Mouse (Mus musculus): Measurements from ENCODE around the gene Prdm11. TPM values are rescaled to one million over a fixed set of nuclear protein-coding genes. Genes with fewer than 3 reads are reported as not detected.

Prdm11 gene
- polyA plus RNA-seq, 1 experiment from 2014 or later, result 2.4 TPM

DNA sequence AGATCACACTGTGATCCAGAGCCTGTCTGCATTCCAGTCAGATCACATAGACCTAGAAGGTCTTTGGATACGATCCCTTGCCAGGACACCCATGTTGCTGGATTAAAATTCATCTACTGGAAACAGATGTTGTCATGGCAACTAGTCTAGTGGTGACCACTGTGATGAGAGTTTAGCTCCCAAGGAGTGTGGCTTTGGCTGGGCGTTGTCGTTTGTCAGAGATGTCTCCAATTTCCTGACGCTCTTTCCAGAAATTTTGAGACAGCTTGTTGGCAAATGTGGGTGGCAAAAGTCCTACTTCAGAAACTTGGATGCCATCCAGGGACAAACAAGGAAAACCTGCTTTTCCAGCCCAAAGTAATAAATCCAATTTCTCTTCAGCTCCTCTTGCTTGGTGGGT, 87.3 kb downstream of the Prdm11 start:
- no peak for DNase-seq (ENCODE audit: low spot score)
- no peak for ATAC-seq (ENCODE audit: insufficient number of reproducible peaks, low FRiP score, low TSS enrichment, low read depth)
- Histone ChIP-seq H3K36me3 (ENCODE audit: control insufficient read depth, insufficient read depth, low read length) (no peaks in the 10 kb centered on the region), H3K27me3 (ENCODE audit: control insufficient read depth, insufficient read depth, low read length) (no peaks in the 10 kb centered on the region), H3K9ac (ENCODE audit: low read length) (no peak overlapping the region), H3K4me2 (ENCODE audit: low read depth, severe bottlenecking) (no peak overlapping the region), H3K4me3 (ENCODE audit: low read depth, low read length) (no peak overlapping the region), H3K9me3 (ENCODE audit: control insufficient read depth, low read length) (no peaks in the 10 kb centered on the region), H3K27ac (replicated peaks; ENCODE audit: low read depth, low read length) (no peak overlapping the region), H3K4me1 (ENCODE audit: control insufficient read depth, insufficient read depth, low read length) (no peaks in the 10 kb centered on the region)
- WGBS, result 88% methylated on average over 4 of the region's 4 CpGs

DNA sequence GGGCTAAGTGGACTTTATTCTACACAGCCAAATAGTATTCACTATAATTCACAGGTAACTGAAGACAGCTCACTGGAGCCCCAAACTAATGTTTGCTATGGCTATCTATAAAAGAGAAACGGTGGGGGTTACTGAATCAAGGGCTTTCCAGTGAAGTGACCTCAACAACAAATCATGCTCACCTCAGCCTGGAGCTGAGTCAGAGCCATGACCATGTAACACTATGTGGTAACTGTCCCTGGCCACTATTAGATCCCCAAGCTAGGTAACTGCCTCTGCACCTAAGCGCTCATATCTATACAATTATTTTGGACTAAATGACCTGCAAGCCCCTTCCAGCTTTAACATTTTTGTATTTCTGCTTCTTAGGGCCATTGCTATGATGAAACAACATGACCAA, 89.0 kb downstream of the Prdm11 start:
- 91% methylated on average over 2 of the region's 2 CpGs for WGBS
- ATAC-seq (ENCODE audit: insufficient number of reproducible peaks, low FRiP score, low TSS enrichment, low read depth), result no peak
- H3K9ac ChIP-seq (ENCODE audit: low read length), result no peak overlapping the region

DNA sequence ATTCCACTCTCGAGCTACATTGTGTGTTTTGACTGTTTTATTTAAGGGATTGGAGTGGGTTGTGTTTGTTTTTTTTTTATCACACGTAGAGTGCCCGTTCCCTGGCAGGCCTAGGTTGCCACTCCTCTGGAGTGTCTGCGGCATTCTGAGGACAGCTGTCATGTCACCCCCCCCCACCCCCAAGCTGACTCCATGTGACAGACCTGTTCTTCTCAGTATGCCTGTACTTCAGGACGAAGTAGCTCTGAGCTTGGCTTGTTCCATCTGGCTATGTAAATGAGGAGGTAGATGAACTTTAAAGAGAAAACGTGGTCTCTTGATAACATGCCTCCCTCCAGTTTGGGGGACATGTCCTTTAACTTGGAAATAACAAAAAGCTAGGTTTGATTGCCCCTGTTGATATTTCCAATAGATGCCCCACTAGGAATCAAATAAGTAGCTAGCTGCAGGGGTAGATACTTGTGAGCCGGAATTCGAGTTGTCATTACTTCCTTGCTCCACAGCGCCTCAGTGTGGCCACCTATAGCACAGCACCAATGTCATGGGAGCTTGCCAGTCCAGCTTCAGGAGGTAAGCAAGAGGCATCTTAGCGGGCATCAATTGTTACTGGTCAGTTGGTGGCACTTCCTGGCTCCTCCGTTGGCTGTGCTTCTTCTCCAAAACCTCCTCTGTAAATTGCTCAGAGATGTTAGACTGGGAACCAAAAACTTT, 91.4 kb downstream of the Prdm11 start:
- no peak overlapping the region for H3K27ac ChIP-seq (replicated peaks; ENCODE audit: low read depth, low read length)
- H3K4me3 ChIP-seq (ENCODE audit: low read depth, low read length), result no peak overlapping the region
- 43% methylated on average over 11 of the region's 11 CpGs for WGBS
- no peaks in the 10 kb centered on the region for H3K4me1 ChIP-seq (ENCODE audit: control insufficient read depth, insufficient read depth, low read length)
- H3K9ac ChIP-seq (ENCODE audit: low read length), result no peak overlapping the region
- H3K27me3 ChIP-seq (ENCODE audit: control insufficient read depth, insufficient read depth, low read length), result no peaks in the 10 kb centered on the region
- H3K9me3 ChIP-seq (ENCODE audit: control insufficient read depth, low read length), result no peaks in the 10 kb centered on the region
- DNase-seq (ENCODE audit: low spot score), result peak; percentile 82
- H3K4me2 ChIP-seq (ENCODE audit: low read depth, severe bottlenecking), result no peak overlapping the region
- H3K36me3 ChIP-seq (ENCODE audit: control insufficient read depth, insufficient read depth, low read length), result no peaks in the 10 kb centered on the region
- ATAC-seq (ENCODE audit: insufficient number of reproducible peaks, low FRiP score, low TSS enrichment, low read depth), result no peak

More for the DNA sequence above, 89.0 kb downstream of the Prdm11 start:
- Histone ChIP-seq H3K9me3 (ENCODE audit: control insufficient read depth, low read length) (no peaks in the 10 kb centered on the region), H3K27me3 (ENCODE audit: control insufficient read depth, insufficient read depth, low read length) (no peaks in the 10 kb centered on the region), H3K4me1 (ENCODE audit: control insufficient read depth, insufficient read depth, low read length) (no peaks in the 10 kb centered on the region), H3K4me3 (ENCODE audit: low read depth, low read length) (no peak overlapping the region), H3K27ac (replicated peaks; ENCODE audit: low read depth, low read length) (no peak overlapping the region), H3K4me2 (ENCODE audit: low read depth, severe bottlenecking) (no peak overlapping the region), H3K36me3 (ENCODE audit: control insufficient read depth, insufficient read depth, low read length) (no peaks in the 10 kb centered on the region)
- no peak for DNase-seq (ENCODE audit: low spot score)

DNA sequence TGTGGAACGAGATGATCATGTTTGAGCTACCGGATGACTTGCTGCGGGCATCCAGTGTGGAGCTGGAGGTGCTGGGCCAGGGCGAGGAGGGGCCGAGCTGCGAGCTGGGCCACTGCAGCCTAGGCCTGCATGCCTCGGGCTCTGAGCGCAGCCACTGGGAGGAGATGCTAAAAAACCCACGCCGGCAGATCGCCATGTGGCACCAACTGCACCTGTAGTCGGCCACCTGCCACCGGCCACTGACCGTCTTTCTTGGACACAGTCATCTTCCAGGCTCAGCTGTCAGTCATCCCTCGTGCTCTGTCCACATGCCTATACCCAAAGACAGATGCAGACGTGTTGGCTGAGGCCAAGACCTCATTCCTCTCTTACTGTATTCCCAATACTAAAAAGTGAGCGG, 92.5 kb downstream of the Prdm11 start:
- WGBS, result 93% methylated on average over 17 of the region's 17 CpGs
- no peak for DNase-seq (ENCODE audit: low spot score)
- no peak for ATAC-seq (ENCODE audit: insufficient number of reproducible peaks, low FRiP score, low TSS enrichment, low read depth)
- H3K9me3 ChIP-seq (ENCODE audit: control insufficient read depth, low read length), result no peaks in the 10 kb centered on the region
- H3K27me3 ChIP-seq (ENCODE audit: control insufficient read depth, insufficient read depth, low read length), result no peaks in the 10 kb centered on the region
- peaks cover 4% of the 10 kb centered on the region for H3K4me1 ChIP-seq (ENCODE audit: control insufficient read depth, insufficient read depth, low read length)
- H3K4me2 ChIP-seq (ENCODE audit: low read depth, severe bottlenecking), result no peak overlapping the region
- no peak overlapping the region for H3K27ac ChIP-seq (replicated peaks; ENCODE audit: low read depth, low read length)
- H3K9ac ChIP-seq (ENCODE audit: low read length), result no peak overlapping the region
- H3K36me3 ChIP-seq (ENCODE audit: control insufficient read depth, insufficient read depth, low read length), result no peaks in the 10 kb centered on the region
- H3K4me3 ChIP-seq (ENCODE audit: low read depth, low read length), result no peak overlapping the region

DNA sequence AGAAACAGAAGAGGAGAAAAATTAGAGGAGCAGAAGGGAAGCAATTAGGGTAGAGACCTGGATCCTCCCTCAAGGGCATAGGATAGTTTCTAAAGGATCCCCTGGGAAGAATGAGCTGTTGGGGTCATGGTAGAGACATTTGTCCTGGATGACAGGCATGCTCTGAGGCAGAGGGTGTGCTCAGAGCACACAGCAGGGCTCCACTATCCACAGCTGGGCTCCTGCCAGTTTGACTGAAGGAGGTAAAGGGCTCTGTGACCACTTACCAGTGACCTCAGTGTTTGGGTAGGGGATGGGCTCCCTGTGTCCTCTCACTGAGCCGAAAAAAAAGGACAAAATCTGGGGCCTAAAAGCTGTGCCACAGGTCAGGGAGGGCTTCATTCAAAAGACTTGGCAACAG, 96.4 kb downstream of the Prdm11 start:
- WGBS, result 36% methylated on average over 1 of the region's 1 CpGs
- DNase-seq (ENCODE audit: low spot score) (no peak), ATAC-seq (ENCODE audit: insufficient number of reproducible peaks, low FRiP score, low TSS enrichment, low read depth) (no peak)
- Histone ChIP-seq H3K4me2 (ENCODE audit: low read depth, severe bottlenecking) (no peak overlapping the region), H3K36me3 (ENCODE audit: control insufficient read depth, insufficient read depth, low read length) (no peaks in the 10 kb centered on the region), H3K9me3 (ENCODE audit: control insufficient read depth, low read length) (no peaks in the 10 kb centered on the region), H3K27ac (replicated peaks; ENCODE audit: low read depth, low read length) (no peak overlapping the region), H3K4me3 (ENCODE audit: low read depth, low read length) (no peak overlapping the region), H3K27me3 (ENCODE audit: control insufficient read depth, insufficient read depth, low read length) (no peaks in the 10 kb centered on the region), H3K4me1 (ENCODE audit: control insufficient read depth, insufficient read depth, low read length) (peaks cover 14% of the 10 kb centered on the region), H3K9ac (ENCODE audit: low read length) (no peak overlapping the region)

DNA sequence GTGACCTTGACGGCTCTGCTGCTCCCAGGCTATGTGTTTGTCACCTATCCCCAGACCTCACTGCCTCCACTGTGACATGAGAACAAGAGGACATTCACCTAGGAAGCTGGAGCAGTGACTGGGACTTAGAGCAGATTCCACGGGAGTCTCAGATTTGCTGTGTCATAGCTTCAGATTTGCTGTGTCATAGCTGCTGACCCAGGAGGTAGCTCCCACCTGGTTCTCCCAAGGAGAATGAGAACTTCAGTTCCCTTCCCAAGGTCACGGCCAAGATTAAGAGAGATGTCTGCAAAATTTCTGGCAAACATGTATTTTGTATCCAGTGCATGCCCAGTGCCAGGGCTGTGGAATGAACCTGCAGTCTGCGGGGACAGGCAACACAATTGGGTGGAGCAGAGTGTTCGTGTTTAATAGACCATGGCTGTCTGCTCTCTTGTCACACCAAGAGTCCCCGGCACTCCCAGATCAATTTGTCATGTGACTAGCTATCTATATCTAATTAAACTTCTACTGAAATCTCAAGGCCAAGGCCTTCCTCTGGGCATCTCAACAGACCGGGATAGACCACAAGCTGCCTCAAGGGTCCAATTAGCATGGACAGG, 97.2 kb downstream of the Prdm11 start:
- H3K27me3 ChIP-seq (ENCODE audit: control insufficient read depth, insufficient read depth, low read length), result no peaks in the 10 kb centered on the region
- peaks cover 14% of the 10 kb centered on the region for H3K4me1 ChIP-seq (ENCODE audit: control insufficient read depth, insufficient read depth, low read length)
- no peak for ATAC-seq (ENCODE audit: insufficient number of reproducible peaks, low FRiP score, low TSS enrichment, low read depth)
- no peak overlapping the region for H3K4me2 ChIP-seq (ENCODE audit: low read depth, severe bottlenecking)
- no peaks in the 10 kb centered on the region for H3K36me3 ChIP-seq (ENCODE audit: control insufficient read depth, insufficient read depth, low read length)
- H3K27ac ChIP-seq (replicated peaks; ENCODE audit: low read depth, low read length), result no peak overlapping the region
- 44% methylated on average over 7 of the region's 7 CpGs for WGBS
- DNase-seq (ENCODE audit: low spot score), result no peak
- no peak overlapping the region for H3K4me3 ChIP-seq (ENCODE audit: low read depth, low read length)
- 0 out of 2 replicates have a peak overlapping the region, but pooled peaks have one; percentile 7 for H3K9ac ChIP-seq (ENCODE audit: low read length)
- H3K9me3 ChIP-seq (ENCODE audit: control insufficient read depth, low read length), result no peaks in the 10 kb centered on the region

DNA sequence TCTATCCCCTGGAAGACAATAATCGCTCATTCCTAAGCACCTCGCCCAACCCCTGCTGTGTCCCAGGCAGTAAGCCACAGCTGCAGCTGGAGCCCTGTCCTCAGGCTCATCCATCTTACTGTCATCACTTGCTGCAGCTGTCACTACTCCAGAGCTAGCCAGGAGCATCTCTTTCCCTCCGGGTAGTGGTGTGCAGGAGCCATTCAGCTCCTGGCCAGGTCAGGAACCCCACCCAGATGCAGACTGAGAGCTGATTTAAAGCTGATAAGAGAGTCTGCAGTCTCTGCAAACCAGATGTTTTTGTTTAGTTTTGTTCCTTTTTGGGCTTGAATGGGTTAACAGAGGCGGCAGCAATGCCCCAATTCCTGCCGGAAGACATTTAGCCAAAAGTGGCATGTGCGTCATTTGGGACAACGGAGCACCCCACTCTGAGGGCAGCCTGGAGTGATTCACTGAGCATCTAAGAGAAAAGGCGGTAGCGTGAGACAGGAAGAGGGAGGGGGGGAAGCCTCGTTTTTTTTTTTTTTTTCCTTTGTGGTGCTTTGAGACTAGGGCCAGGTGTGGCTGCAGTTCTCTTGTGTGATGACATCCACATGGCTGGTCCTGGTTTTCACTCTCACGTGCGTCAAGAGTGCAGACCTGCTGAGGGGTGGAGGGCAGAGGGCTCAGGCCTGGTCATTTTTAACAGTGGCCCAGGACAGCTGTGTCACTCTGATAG, 97.8 kb downstream of the Prdm11 start:
- DNase-seq (ENCODE audit: low spot score) (peak; percentile 66), ATAC-seq (ENCODE audit: insufficient number of reproducible peaks, low FRiP score, low TSS enrichment, low read depth) (peak; percentile 53; the same call in 1 of the 2 replicates)
- Histone ChIP-seq H3K9ac (ENCODE audit: low read length) (0 out of 2 replicates have a peak overlapping the region, but pooled peaks have one; percentile 7), H3K9me3 (ENCODE audit: control insufficient read depth, low read length) (no peaks in the 10 kb centered on the region), H3K4me2 (ENCODE audit: low read depth, severe bottlenecking) (no peak overlapping the region), H3K4me3 (ENCODE audit: low read depth, low read length) (no peak overlapping the region), H3K4me1 (ENCODE audit: control insufficient read depth, insufficient read depth, low read length) (peaks cover 14% of the 10 kb centered on the region), H3K36me3 (ENCODE audit: control insufficient read depth, insufficient read depth, low read length) (no peaks in the 10 kb centered on the region), H3K27ac (replicated peaks; ENCODE audit: low read depth, low read length) (no peak overlapping the region), H3K27me3 (ENCODE audit: control insufficient read depth, insufficient read depth, low read length) (no peaks in the 10 kb centered on the region)
- 2% methylated on average over 12 of the region's 12 CpGs for WGBS

DNA sequence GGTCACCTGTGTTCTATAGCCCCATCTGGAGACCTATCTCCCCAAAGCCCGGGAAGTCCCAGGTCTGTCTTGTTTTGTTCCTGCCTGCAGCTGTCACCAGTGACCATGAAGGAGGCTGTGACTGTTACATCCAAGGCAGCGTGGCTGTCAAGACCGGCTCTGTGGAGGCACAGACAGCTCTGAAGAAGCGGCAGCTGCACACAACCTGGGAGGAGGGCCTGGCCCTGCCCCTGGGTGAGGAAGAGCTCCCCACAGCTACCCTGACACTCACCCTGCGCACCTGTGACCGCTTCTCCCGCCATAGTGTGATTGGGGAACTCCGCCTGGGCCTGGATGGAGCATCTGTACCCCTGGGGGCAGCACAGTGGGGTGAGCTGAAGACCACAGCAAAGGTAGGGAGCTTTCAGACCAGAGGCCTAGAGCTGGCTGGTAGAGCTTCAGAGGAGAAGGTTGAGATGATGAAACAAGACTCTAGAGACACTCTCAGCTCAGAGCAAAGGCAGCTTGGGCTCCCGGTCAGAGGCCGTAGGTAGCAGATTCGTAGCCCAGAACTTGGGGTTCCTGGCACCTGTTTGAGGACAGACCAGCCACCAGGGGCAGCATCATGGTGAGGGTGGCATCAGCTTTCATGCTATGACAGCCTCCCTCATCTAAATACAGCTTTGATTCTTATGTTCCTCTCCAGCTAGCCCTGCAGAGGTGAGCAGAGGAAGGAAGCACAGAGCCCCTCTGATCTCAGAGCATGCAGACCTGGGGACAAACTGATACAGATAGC, 100.0 kb downstream of the Prdm11 start:
- H3K9me3 ChIP-seq (ENCODE audit: control insufficient read depth, low read length), result no peaks in the 10 kb centered on the region
- H3K27me3 ChIP-seq (ENCODE audit: control insufficient read depth, insufficient read depth, low read length), result no peaks in the 10 kb centered on the region
- H3K36me3 ChIP-seq (ENCODE audit: control insufficient read depth, insufficient read depth, low read length), result no peaks in the 10 kb centered on the region
- H3K27ac ChIP-seq (replicated peaks; ENCODE audit: low read depth, low read length), result no peak overlapping the region
- DNase-seq (ENCODE audit: low spot score) (no peak), ATAC-seq (ENCODE audit: insufficient number of reproducible peaks, low FRiP score, low TSS enrichment, low read depth) (no peak)
- H3K4me1 ChIP-seq (ENCODE audit: control insufficient read depth, insufficient read depth, low read length), result peaks cover 14% of the 10 kb centered on the region
- H3K4me3 ChIP-seq (ENCODE audit: low read depth, low read length), result no peak overlapping the region
- H3K9ac ChIP-seq (ENCODE audit: low read length), result no peak overlapping the region
- 89% methylated on average over 11 of the region's 11 CpGs for WGBS
- H3K4me2 ChIP-seq (ENCODE audit: low read depth, severe bottlenecking), result no peak overlapping the region

Measured in limb, embryonic 11.5 days (tissue).